Mouse (Mus musculus): ENCODE data around the gene Mfsd2a. TPM values are rescaled to one million over a fixed set of nuclear protein-coding genes. Genes with fewer than 3 reads are reported as not detected.

The Mfsd2a gene
- polyA plus RNA-seq, 1 experiment from 2014 or later = 6.6 TPM

- Histone ChIP-seq H3K4me2 (no peak overlapping the region), H3K36me3 (no peaks in the 10 kb centered on the region), H3K27ac (no peak overlapping the region), H3K4me1 (no peaks in the 10 kb centered on the region), H3K4me3 (no peak overlapping the region), H3K9me3 (no peaks in the 10 kb centered on the region), H3K27me3 (no peaks in the 10 kb centered on the region), H3K9ac (no peak overlapping the region)
- 16% methylated on average over 5 of the region's 5 CpGs for WGBS
- no peak for ATAC-seq (ENCODE audit: insufficient number of reproducible peaks, insufficient read depth, low FRiP score, low TSS enrichment, low read depth)
Measured at GRCm38 (mm10) chr4:122898313-122898712, 62.7 kb downstream of the Mfsd2a start.

- WGBS = 81% methylated on average over 4 of the region's 4 CpGs
- Histone ChIP-seq H3K9me3 (no peaks in the 10 kb centered on the region), H3K36me3 (no peaks in the 10 kb centered on the region), H3K4me3 (no peak overlapping the region), H3K27me3 (no peaks in the 10 kb centered on the region), H3K4me2 (no peak overlapping the region), H3K9ac (no peak overlapping the region), H3K27ac (no peak overlapping the region), H3K4me1 (no peaks in the 10 kb centered on the region)
- ATAC-seq (ENCODE audit: insufficient number of reproducible peaks, insufficient read depth, low FRiP score, low TSS enrichment, low read depth) = no peak
Measured at GRCm38 (mm10) chr4:122897750-122898149, 63.2 kb downstream of the Mfsd2a start.

Other genes with a start within 250 kb of the Mfsd2a start
- gene Ppt1, start 124.9 kb downstream of the Mfsd2a start, polyA plus RNA-seq (2015; fragmentation: Nextera tagmentation; extraction: Ambion mirVana) = 79.0 and 81.7 TPM in 2 replicates
- gene Cap1, start 75.1 kb downstream of the Mfsd2a start, polyA plus RNA-seq (2015; fragmentation: Nextera tagmentation; extraction: Ambion mirVana) = 65.5 and 67.2 TPM in 2 replicates
- gene Mycl, start 34.5 kb upstream of the Mfsd2a start, polyA plus RNA-seq (2015; fragmentation: Nextera tagmentation; extraction: Ambion mirVana) = 29.4 and 33.4 TPM in 2 replicates
- gene Trit1, start 55.4 kb upstream of the Mfsd2a start, polyA plus RNA-seq (2015; fragmentation: Nextera tagmentation; extraction: Ambion mirVana) = 19.7 and 20.8 TPM in 2 replicates
- 0.51 and 0.58 TPM in 2 replicates for gene Bmp8b, start 144.0 kb upstream of the Mfsd2a start, polyA plus RNA-seq (2015; fragmentation: Nextera tagmentation; extraction: Ambion mirVana)
- 0.19 TPM in 1 of 2 replicates, not detected in the other for gene Oxct2b, start 155.1 kb upstream of the Mfsd2a start, polyA plus RNA-seq (2015; fragmentation: Nextera tagmentation; extraction: Ambion mirVana)
- 113 and 114 TPM in 2 replicates for gene Ppie, start 178.8 kb upstream of the Mfsd2a start, polyA plus RNA-seq (2015; fragmentation: Nextera tagmentation; extraction: Ambion mirVana)
- 0.26 and 0.44 TPM in 2 replicates for gene Hpcal4, start 222.0 kb upstream of the Mfsd2a start, polyA plus RNA-seq (2015; fragmentation: Nextera tagmentation; extraction: Ambion mirVana)
- not detected in 2 replicates for gene Nt5c1a, start 240.3 kb upstream of the Mfsd2a start, polyA plus RNA-seq (2015; fragmentation: Nextera tagmentation; extraction: Ambion mirVana)

All from embryonic facial prominence, embryonic 13.5 days (tissue).